In genomic region chr2:9877966-9878563, GRCm38 (mm10) we compare ENCODE assay signal across 8 mouse cellular contexts. TPM values are rescaled to one million over a fixed set of nuclear protein-coding genes. Genes with fewer than 3 reads are reported as not detected.
DNase-seq lines count a peak whose midpoint lies in the region; ATAC-seq and TF ChIP-seq lines count a peak whose summit lies in the region.

No protein-coding gene starts in this region.

- H3K9ac ChIP-seq in heart, embryonic 16.5 days (ENCODE audit: low read length) = peak overlapping the region; percentile 67
- H3K9ac ChIP-seq in hindbrain, embryonic 15.5 days = no peak overlapping the region
- peak overlapping the region; percentile 63 for H3K9ac ChIP-seq in midbrain, postnatal 0 days (replicated peaks; ENCODE audit: low read length, poor library complexity, severe bottlenecking)

- H3K27ac ChIP-seq in heart, embryonic 16.5 days (ENCODE audit: low read length) = peak overlapping the region; percentile 48; the same call in 1 of the 2 replicates
- H3K27ac ChIP-seq in hindbrain, embryonic 15.5 days (replicated peaks) = peak overlapping the region; percentile 17; the same call in 1 of the 2 replicates
- H3K27ac ChIP-seq in midbrain, postnatal 0 days (ENCODE audit: low read depth, low read length) = peak overlapping the region; percentile 71; the same call in 1 of the 2 replicates

- DNase-seq in heart, postnatal 36 days = no peak
- DNase-seq in ZHBTc4 (ENCODE audit: low read depth, low spot score) = peak; percentile 46
- no peak for DNase-seq in midbrain, postnatal 0 days (ENCODE audit: low spot score)
- no peak for DNase-seq in c-Kit-positive CD71-positive TER-119-positive erythroid progenitor cells, embryonic 14.5 days (ENCODE audit: low spot score)
- DNase-seq in layer of hippocampus, postnatal 36 days = no peak
- no peak for DNase-seq in T-cell, adult 2 months (ENCODE audit: low spot score)

- intact Hi-C loops in heart, postnatal 36 days (cut with DNase I) = loop anchor here (2.0 to 10.0 kb wide), 3 partner anchors 245 to 497 kb away; partner anchors contain the start of gene Sfmbt2

- WGBS in heart, embryonic 16.5 days = 1% methylated on average over 19 of the region's 19 CpGs
- WGBS in hindbrain, embryonic 15.5 days = 1% methylated on average over 19 of the region's 19 CpGs
- under 1% methylated on average over 19 of the region's 19 CpGs for WGBS in midbrain, postnatal 0 days

- peak overlapping the region; percentile 66 for H3K4me3 ChIP-seq in heart, embryonic 16.5 days (ENCODE audit: low read length)
- H3K4me3 ChIP-seq in hindbrain, embryonic 15.5 days = peak overlapping the region; percentile 35
- peak overlapping the region; percentile 43 for H3K4me3 ChIP-seq in midbrain, postnatal 0 days (ENCODE audit: low read depth, low read length)

- H3K9me3 ChIP-seq in heart, embryonic 16.5 days (replicated peaks; ENCODE audit: control insufficient read depth, low read length) = no peaks in the 10 kb centered on the region
- no peaks in the 10 kb centered on the region for H3K9me3 ChIP-seq in hindbrain, embryonic 15.5 days
- no peaks in the 10 kb centered on the region for H3K9me3 ChIP-seq in midbrain, postnatal 0 days (ENCODE audit: low read length)

- peaks cover 44% of the 10 kb centered on the region for H3K27me3 ChIP-seq in heart, embryonic 16.5 days (ENCODE audit: control insufficient read depth, insufficient read depth, low read length)
- H3K27me3 ChIP-seq in hindbrain, embryonic 15.5 days = peaks cover 41% of the 10 kb centered on the region
- H3K27me3 ChIP-seq in midbrain, postnatal 0 days (ENCODE audit: insufficient read depth, low read length) = peaks cover 36% of the 10 kb centered on the region

- no peaks in the 10 kb centered on the region for H3K36me3 ChIP-seq in heart, embryonic 16.5 days (ENCODE audit: control insufficient read depth, insufficient read depth)
- H3K36me3 ChIP-seq in hindbrain, embryonic 15.5 days = no peaks in the 10 kb centered on the region
- H3K36me3 ChIP-seq in midbrain, postnatal 0 days (ENCODE audit: insufficient read depth, low read length) = no peaks in the 10 kb centered on the region

- no peak for ATAC-seq in heart, embryonic 16.5 days (replicated peaks; ENCODE audit: extremely low read depth, insufficient read depth, low FRiP score)
- ATAC-seq in hindbrain, embryonic 15.5 days (ENCODE audit: low FRiP score, low read depth) = no peak
- no peak for ATAC-seq in midbrain, postnatal 0 days (ENCODE audit: low FRiP score)

- H3K4me1 ChIP-seq in heart, embryonic 16.5 days (ENCODE audit: control insufficient read depth, insufficient read depth, low read length) = peaks cover 21% of the 10 kb centered on the region
- peaks cover 34% of the 10 kb centered on the region for H3K4me1 ChIP-seq in hindbrain, embryonic 15.5 days (replicated peaks)
- H3K4me1 ChIP-seq in midbrain, postnatal 0 days (ENCODE audit: insufficient read depth, low read length) = no peaks in the 10 kb centered on the region

- TF ChIP-seq CTCF in midbrain, postnatal 0 days (IDR thresholded peaks at IDR 0.05) = no peak

- peak overlapping the region; percentile 95 for H3K4me2 ChIP-seq in heart, embryonic 16.5 days (ENCODE audit: low read depth, low read length)
- H3K4me2 ChIP-seq in hindbrain, embryonic 15.5 days = peak overlapping the region; percentile 62
- peak overlapping the region; percentile 71 for H3K4me2 ChIP-seq in midbrain, postnatal 0 days (ENCODE audit: low read depth, low read length, poor library complexity, severe bottlenecking)

RNA-seq across cellular contexts. Expression of gene 4930412O13Rik, which starts 3.0 kb away (rescaled TPM):
- polyA plus RNA-seq in heart, embryonic 16.5 days (2015; fragmentation: Nextera tagmentation; extraction: Ambion mirVana) = not detected in 2 replicates
- not detected for total RNA-seq in heart, postnatal 36 days (2021)
- 0.45 and 0.48 TPM in 2 replicates for polyA plus RNA-seq in hindbrain, embryonic 15.5 days (2015; fragmentation: Nextera tagmentation; extraction: Ambion mirVana)
- 0.11 and 0.66 TPM in 2 replicates for total RNA-seq in midbrain, postnatal 0 days (2014; rRNA removed)
- polyA plus RNA-seq in midbrain, postnatal 0 days (2015; fragmentation: Nextera tagmentation; extraction: Ambion mirVana) = 2.0 TPM in 2 replicates
- total RNA-seq in layer of hippocampus, postnatal 36 days (2021) = not detected

RNA-seq across cellular contexts. Expression of gene 9230102O04Rik, which starts 11.3 kb away (rescaled TPM):
- polyA plus RNA-seq in heart, embryonic 16.5 days (2015; fragmentation: Nextera tagmentation; extraction: Ambion mirVana) = not detected in 2 replicates
- total RNA-seq in heart, postnatal 36 days (2021) = not detected
- polyA plus RNA-seq in hindbrain, embryonic 15.5 days (2015; fragmentation: Nextera tagmentation; extraction: Ambion mirVana) = 0.69 and 1.2 TPM in 2 replicates
- 0.77 TPM in 1 of 2 replicates, not detected in the other for total RNA-seq in midbrain, postnatal 0 days (2014; rRNA removed)
- polyA plus RNA-seq in midbrain, postnatal 0 days (2015; fragmentation: Nextera tagmentation; extraction: Ambion mirVana) = 2.2 and 3.6 TPM in 2 replicates
- total RNA-seq in layer of hippocampus, postnatal 36 days (2021) = not detected

RNA-seq across cellular contexts. Expression of gene Gata3, which starts 11.8 kb away (rescaled TPM):
- polyA plus RNA-seq in heart, embryonic 16.5 days (2015; fragmentation: Nextera tagmentation; extraction: Ambion mirVana) = 5.4 and 11.9 TPM in 2 replicates
- 1 to 10 TPM in 1 of 2 experiments, under 1 TPM in 1; 0.47 to 2.2 TPM for total RNA-seq in heart, postnatal 36 days (2021)
- polyA plus RNA-seq in hindbrain, embryonic 15.5 days (2015; fragmentation: Nextera tagmentation; extraction: Ambion mirVana) = 28.8 and 32.3 TPM in 2 replicates
- total RNA-seq in midbrain, postnatal 0 days (2014; rRNA removed) = 13.3 and 14.5 TPM in 2 replicates
- polyA plus RNA-seq in midbrain, postnatal 0 days (2015; fragmentation: Nextera tagmentation; extraction: Ambion mirVana) = 88.9 and 94.6 TPM in 2 replicates
- under 1 TPM in 1 of 2 experiments, not detected in 1; 0.15 TPM for total RNA-seq in layer of hippocampus, postnatal 36 days (2021)

Comparison
In these comparisons a context has a peak if more than half of its experiments do, and no peak if none do; other contexts are left out.
1. H3K27ac ChIP-seq: peak in every context shown above with its lines; median percentile 71 in midbrain, postnatal 0 days; 48 in heart, embryonic 16.5 days; 17 in hindbrain, embryonic 15.5 days.